Mouse (Mus musculus) thymus, adult 2 months (tissue): ENCODE measurements around the gene Itgam.

Experiments
- CTCF ChIP-seq: fragments of 200-500 bp; IDR thresholded peaks from 2 replicates; pipeline ENCODE4 v1.5.1; 2012; ENCODE audit warnings: mild to moderate bottlenecking, control low read depth, low read length, moderate library complexity, borderline replicate concordance; ENCODE audit not compliant: control insufficient read depth, poor library complexity, insufficient read depth; ENCODE audit errors: extremely low read depth
- POLR2A ChIP-seq: fragments of 200-500 bp; IDR thresholded peaks from 2 replicates; pipeline ENCODE4 v1.6.1; 2012; ENCODE audit warnings: mild to moderate bottlenecking, low read length, control low read depth, moderate library complexity; ENCODE audit not compliant: control insufficient read depth, poor library complexity, insufficient read depth; ENCODE audit errors: extremely low read depth

DNA sequence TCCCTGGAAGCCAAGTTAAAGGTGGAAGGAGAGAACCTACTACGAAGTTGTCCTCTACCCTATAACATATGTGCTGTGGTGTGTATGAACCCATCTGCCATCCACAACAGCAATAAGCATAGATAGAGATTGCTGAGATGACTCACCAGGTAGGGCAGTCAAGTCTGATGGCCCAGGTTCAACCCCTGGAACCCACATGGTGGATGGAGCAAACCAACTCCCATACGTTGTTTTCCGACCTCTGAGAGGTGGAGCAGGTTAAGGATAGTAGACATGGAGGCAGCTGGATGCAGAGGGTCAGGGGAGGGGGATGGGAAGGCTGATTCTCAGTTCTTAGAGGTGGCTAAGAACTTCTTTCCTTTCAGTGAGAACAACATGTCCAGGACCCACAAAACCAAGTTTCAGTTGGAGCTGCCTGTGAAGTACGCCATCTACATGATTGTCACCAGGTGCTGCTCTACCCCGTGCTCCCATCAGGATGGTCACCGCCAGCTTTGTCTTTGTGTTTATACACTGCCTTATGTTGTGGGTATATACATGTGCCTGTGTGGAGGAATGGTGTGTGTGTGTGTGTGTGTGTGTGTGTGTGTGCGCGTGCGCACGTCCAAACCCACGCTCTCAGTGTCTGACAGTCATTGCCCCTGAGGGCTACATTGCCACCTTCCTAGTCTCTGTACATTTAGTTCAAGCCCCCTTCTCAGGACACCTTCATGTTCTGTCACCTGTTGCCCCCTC, 52.1 kb downstream of the Itgam start:
- TF ChIP-seq CTCF (no peak), POLR2A (no peak)
